Mouse (Mus musculus): ENCODE data around the gene Pla2g15.

DNA sequence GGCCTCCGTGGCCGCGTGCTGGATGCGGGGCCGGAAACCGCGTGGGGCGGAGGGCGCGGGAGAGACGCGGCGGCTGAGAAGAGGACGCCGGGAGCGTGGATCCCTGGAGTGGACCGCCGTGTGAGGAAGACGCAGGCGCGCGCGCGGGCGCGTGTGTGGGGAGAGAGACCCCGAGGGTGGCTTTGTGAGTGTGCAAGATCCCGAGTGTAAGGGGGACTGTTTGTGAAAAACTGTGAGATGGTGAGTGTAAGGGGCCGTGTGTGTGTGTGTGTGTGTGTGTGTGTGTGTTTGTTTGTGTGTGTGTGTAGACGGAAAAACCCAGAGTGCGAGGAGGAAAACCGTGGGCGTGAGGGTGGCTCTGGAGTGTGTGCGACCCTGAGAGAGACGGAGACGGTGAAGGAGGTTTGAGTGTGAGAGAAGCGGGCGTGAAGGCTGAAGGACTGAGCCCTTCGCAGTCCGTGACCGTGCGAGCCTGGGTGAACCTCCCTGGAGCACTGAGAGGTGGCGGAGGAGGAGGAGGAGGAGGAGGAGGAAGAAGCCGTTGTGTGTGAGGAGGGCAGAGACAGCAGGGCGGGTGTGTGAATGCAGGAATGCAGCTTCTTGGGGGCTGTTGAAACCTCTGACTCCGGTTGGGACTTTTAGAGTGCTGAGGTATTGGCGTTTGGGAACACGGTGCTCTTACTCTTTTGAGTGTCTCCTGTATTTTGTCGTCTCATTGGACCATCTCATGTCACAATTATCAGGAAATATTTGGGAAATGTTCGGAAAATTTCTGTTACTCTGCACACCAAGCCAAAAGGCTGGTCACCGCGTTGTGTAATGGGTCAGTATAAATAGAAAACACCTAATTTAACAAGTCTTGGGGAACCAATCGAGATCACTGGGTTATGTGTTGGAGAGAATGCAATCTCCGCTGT lies 19.1 kb downstream of the Pla2g15 start:
- no peak for TF ChIP-seq CTCF (IDR thresholded peaks at IDR 0.05; ENCODE audit: low read depth)
- TF ChIP-seq EP300 (optimal IDR thresholded peaks at IDR 0.05): no peak

Data from stomach, postnatal 0 days (tissue).